Mouse (Mus musculus): ENCODE results near the gene Gabrb3.

DNA sequence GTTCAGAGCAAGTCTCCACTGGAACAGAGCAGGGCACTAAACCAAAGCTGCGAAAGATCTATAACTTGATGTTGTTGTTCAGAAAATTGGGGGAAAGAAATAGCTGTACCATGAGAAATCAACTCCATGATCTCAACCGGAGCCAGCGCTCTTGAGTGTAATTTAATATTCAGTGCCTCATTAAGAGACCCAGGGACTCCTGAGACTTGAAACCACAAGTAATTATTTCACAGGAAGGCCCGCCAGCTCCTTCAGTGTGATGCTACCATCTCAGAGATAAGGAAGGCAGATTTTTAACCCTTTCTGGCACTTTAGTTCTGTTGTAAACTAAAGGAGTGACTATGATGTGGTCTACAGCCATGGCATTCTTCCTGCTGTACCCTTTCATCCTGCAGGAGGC is 270.3 kb downstream of the Gabrb3 start:
- TF ChIP-seq POLR2A (IDR thresholded peaks at IDR 0.05; ENCODE audit: low read depth, low read length), result no peak
- TF ChIP-seq CTCF (conservative IDR thresholded peaks at IDR 0.05; ENCODE audit: insufficient read depth, insufficient read length, low read depth, low read length), result no peak

Data from kidney, adult 2 months (tissue).